Mouse (Mus musculus): ENCODE data around the gene Cyp4f39.

GRCm38 (mm10) chr17:32420781-32421180 lies 31.7 kb upstream of the Cyp4f39 start:
- TF ChIP-seq GATA1 (IDR thresholded peaks at IDR 0.05; ENCODE audit: low read length) (no peak), TAL1 (IDR thresholded peaks at IDR 0.05; ENCODE audit: low read length) (no peak)
